Mouse (Mus musculus) embryonic facial prominence, embryonic 14.5 days (tissue): Measurements from ENCODE around the gene BC024978. TPM values are rescaled to one million over a fixed set of nuclear protein-coding genes. Genes with fewer than 3 reads are reported as not detected.

Source experiments
- ATAC-seq: fragments of 200-750 bp; cut with Nextera tagmentation; 2 replicates; pipeline ENCODE4 v1.8.0; 2017; ENCODE audit warnings: low read depth, moderate number of reproducible peaks, moderate TSS enrichment
- DNase-seq: peaks from one replicate; pipeline ENCODE4 v3.0.0-alpha.2; 2015; ENCODE audit warnings: low spot score
- H3K27ac ChIP-seq: fragments of 300-500 bp; sonication (generic); replicated peaks from 2 replicates; pipeline ENCODE4 v1.5.1; 2014; ENCODE audit warnings: low read depth, mild to moderate bottlenecking, low read length, moderate library complexity
- H3K27me3 ChIP-seq: fragments of 300-500 bp; sonication (generic); replicated peaks from 2 replicates; pipeline ENCODE4 v1.6.1; 2014; ENCODE audit warnings: low read length; ENCODE audit not compliant: control insufficient read depth, insufficient read depth
- H3K36me3 ChIP-seq: fragments of 300-500 bp; sonication (generic); 2 replicates; pipeline ENCODE4 v1.6.1; 2014; ENCODE audit warnings: low read length, mixed read lengths; ENCODE audit not compliant: control insufficient read depth, insufficient read depth
- H3K4me1 ChIP-seq: fragments of 300-500 bp; sonication (generic); 2 replicates; pipeline ENCODE4 v1.6.1; 2014; ENCODE audit warnings: antibody characterized with exemption, low read length; ENCODE audit not compliant: control insufficient read depth, insufficient read depth
- H3K4me2 ChIP-seq: fragments of 300-500 bp; sonication (generic); 2 replicates; pipeline ENCODE4 v1.6.1; 2014; ENCODE audit warnings: low read depth, mild to moderate bottlenecking, low read length, moderate library complexity, mixed read lengths
- H3K4me3 ChIP-seq: fragments of 300-500 bp; sonication (generic); 2 replicates; pipeline ENCODE4 v1.5.1; 2014; ENCODE audit warnings: low read depth, mild to moderate bottlenecking, low read length
- H3K9ac ChIP-seq: fragments of 300-500 bp; sonication (generic); 2 replicates; pipeline ENCODE4 v1.6.1; 2014; ENCODE audit warnings: low read depth, mild to moderate bottlenecking, low read length, moderate library complexity, mixed read lengths
- H3K9me3 ChIP-seq: fragments of 300-500 bp; sonication (generic); 2 replicates; pipeline ENCODE4 v1.6.1; 2016; ENCODE audit warnings: low read length; ENCODE audit not compliant: control insufficient read depth
- WGBS: fragments of 180-500 bp; shearing (Covaris S2); extraction: QIAGEN DNeasy Blood & Tissue Kit; methylation state at CpG from one replicate; pipeline ENCODE4 v1.1.7; 2014; 5-methylcytosine and 5-hydroxymethylcytosine counted together
- polyA plus RNA-seq: library from polyadenylated mRNA; unstranded; fragments of >200 nt; fragmentation: Nextera tagmentation; extraction: Ambion mirVana; gene quantifications from 2 replicates; pipeline ENCODE4 v1.2.1, GENCODE M21; 2014

The BC024978 gene
- polyA plus RNA-seq, 1 experiment from 2014 or later: 3.0 TPM

DNA sequence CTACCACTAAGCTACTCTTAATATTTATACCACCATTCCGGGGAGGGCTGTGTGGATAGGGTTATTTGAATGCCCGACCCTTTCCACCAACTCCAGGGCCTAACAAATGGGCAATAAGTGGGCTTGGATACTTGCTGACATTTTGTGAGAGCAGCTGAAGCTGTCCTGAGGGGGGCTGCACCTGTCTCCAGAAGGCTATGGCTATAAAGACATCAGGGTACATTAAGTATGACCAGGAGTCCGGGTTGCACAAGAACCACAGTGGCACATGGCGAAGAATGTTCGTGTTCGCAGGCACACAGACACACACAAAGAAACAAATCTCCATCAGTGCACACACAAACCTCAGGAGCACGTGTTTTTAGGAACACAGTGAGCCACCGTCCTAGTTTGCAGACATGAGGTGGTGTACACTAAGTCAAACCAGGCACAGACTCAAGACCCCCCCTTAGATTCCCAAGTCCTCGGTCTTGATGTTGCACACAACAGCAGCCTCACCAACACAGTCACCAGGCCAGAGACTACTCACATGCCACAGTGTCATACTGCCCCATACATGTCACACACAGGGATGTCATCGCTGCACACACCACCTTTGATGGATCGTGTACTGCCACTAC lies 28.0 kb upstream of the BC024978 start:
- DNase-seq (no peak), ATAC-seq (no peak)
- Histone ChIP-seq H3K9ac (peak overlapping the region; percentile 90), H3K36me3 (peaks cover 43% of the 10 kb centered on the region), H3K9me3 (no peaks in the 10 kb centered on the region), H3K27ac (peak overlapping the region; percentile 97), H3K4me2 (peak overlapping the region; percentile 69), H3K27me3 (no peaks in the 10 kb centered on the region), H3K4me1 (peaks cover 19% of the 10 kb centered on the region), H3K4me3 (peak overlapping the region; percentile 69)
- 71% methylated on average over 11 of the region's 11 CpGs for whole genome bisulfite sequencing

GRCm38 (mm10) chr7:27168371-27168770 lies 27.2 kb upstream of the BC024978 start:
- WGBS: 86% methylated on average over 5 of the region's 5 CpGs
- no peak for DNase-seq
- no peak for ATAC-seq
- Histone ChIP-seq H3K4me2 (no peak overlapping the region), H3K4me3 (no peak overlapping the region), H3K36me3 (peaks cover 49% of the 10 kb centered on the region), H3K27ac (no peak overlapping the region), H3K4me1 (peaks cover 19% of the 10 kb centered on the region), H3K27me3 (no peaks in the 10 kb centered on the region), H3K9me3 (no peaks in the 10 kb centered on the region), H3K9ac (no peak overlapping the region)

- no peaks in the 10 kb centered on the region for H3K4me1 ChIP-seq
- DNase-seq (no peak), ATAC-seq (no peak)
- H3K4me2 ChIP-seq: no peak overlapping the region
- peaks cover 52% of the 10 kb centered on the region for H3K36me3 ChIP-seq
- H3K4me3 ChIP-seq: no peak overlapping the region
- 91% methylated on average over 3 of the region's 3 CpGs for WGBS
- no peaks in the 10 kb centered on the region for H3K9me3 ChIP-seq
- no peaks in the 10 kb centered on the region for H3K27me3 ChIP-seq
- H3K9ac ChIP-seq: no peak overlapping the region
- H3K27ac ChIP-seq: no peak overlapping the region
Observed at GRCm38 (mm10) chr7:27170981-27171380, 24.6 kb upstream of the BC024978 start.

- no peak overlapping the region for H3K9ac ChIP-seq
- no peaks in the 10 kb centered on the region for H3K27me3 ChIP-seq
- H3K4me2 ChIP-seq: no peak overlapping the region
- H3K4me3 ChIP-seq: no peak overlapping the region
- H3K9me3 ChIP-seq: no peaks in the 10 kb centered on the region
- ATAC-seq: no peak
- H3K4me1 ChIP-seq: no peaks in the 10 kb centered on the region
- WGBS: 97% methylated on average over 14 of the region's 15 CpGs
- no peak overlapping the region for H3K27ac ChIP-seq
- peaks cover 52% of the 10 kb centered on the region for H3K36me3 ChIP-seq
- DNase-seq: no peak
Observed at GRCm38 (mm10) chr7:27174496-27174895, 21.1 kb upstream of the BC024978 start.

GRCm38 (mm10) chr7:27174896-27175295 lies 20.7 kb upstream of the BC024978 start:
- no peak overlapping the region for H3K9ac ChIP-seq
- H3K9me3 ChIP-seq: no peaks in the 10 kb centered on the region
- no peak overlapping the region for H3K27ac ChIP-seq
- H3K4me1 ChIP-seq: no peaks in the 10 kb centered on the region
- DNase-seq (no peak), ATAC-seq (no peak)
- 92% methylated on average over 7 of the region's 7 CpGs for WGBS
- H3K4me2 ChIP-seq: no peak overlapping the region
- no peaks in the 10 kb centered on the region for H3K27me3 ChIP-seq
- peaks cover 51% of the 10 kb centered on the region for H3K36me3 ChIP-seq
- H3K4me3 ChIP-seq: no peak overlapping the region

GRCm38 (mm10) chr7:27177942-27178323 lies 17.6 kb upstream of the BC024978 start:
- Histone ChIP-seq H3K4me1 (no peaks in the 10 kb centered on the region), H3K4me2 (peak overlapping the region; percentile 58), H3K36me3 (peaks cover 21% of the 10 kb centered on the region; the same call in 1 of the 2 replicates), H3K9ac (peak overlapping the region; percentile 65), H3K27me3 (no peaks in the 10 kb centered on the region), H3K27ac (peak overlapping the region; percentile 95), H3K4me3 (peak overlapping the region; percentile 66), H3K9me3 (no peaks in the 10 kb centered on the region)
- DNase-seq (no peak), ATAC-seq (no peak)
- WGBS: 16% methylated on average over 4 of the region's 4 CpGs

- Histone ChIP-seq H3K4me2 (peak within 1 kb of the TSS; percentile 58), H3K9ac (peak within 1 kb of the TSS; percentile 65), H3K27me3 (no peaks in the 10 kb centered on the region), H3K36me3 (peaks cover 18% of the 10 kb centered on the region; the same call in 1 of the 2 replicates), H3K27ac (peak within 1 kb of the TSS; percentile 95), H3K9me3 (no peaks in the 10 kb centered on the region), H3K4me3 (peak within 1 kb of the TSS; percentile 66), H3K4me1 (no peaks in the 10 kb centered on the region)
- peak; percentile 98 for ATAC-seq
- WGBS: 1% methylated on average over 47 of the region's 53 CpGs
- peak; percentile 99 for DNase-seq
Observed at GRCm38 (mm10) chr7:27178324-27179216, 17.0 kb upstream of the BC024978 start, which contains the start of gene Rab4b. Gene Rab4b (minus strand): TSS chr7:27178896.

DNA sequence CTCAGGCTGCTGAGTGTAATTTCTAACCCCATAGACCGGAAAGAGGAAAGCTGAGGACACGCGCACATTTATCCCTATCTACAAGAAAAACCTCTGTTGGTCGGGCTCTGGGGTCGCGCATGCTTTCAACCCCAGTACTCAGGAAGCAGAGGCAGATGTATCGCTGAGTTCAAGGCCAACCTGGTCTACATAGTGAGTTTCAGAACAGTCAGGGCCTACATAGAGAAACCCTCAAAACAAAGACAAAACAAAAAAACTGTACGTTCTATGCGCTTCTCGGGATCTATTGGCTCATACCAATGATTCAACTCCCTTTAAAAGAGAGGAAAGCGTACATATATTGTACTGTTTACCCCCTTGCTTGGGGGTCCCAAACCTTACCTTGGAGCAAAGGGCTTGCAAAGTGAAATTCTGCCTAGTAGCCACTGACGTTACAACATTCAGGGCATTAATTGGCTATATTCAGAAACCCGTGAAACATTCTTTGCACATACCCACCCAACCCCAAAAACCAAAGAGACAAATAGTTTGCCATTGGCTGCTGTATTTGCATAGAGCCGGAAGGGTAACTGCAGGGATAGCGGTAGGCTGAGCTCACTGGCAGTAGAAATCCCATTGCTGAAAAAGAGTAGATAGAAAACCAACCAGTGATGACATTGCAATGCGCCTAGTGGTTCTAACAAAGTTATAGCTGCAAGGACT lies 16.2 kb upstream of the BC024978 start:
- Histone ChIP-seq H3K4me3 (peak overlapping the region; percentile 66), H3K9me3 (no peaks in the 10 kb centered on the region), H3K4me2 (peak overlapping the region; percentile 57), H3K27ac (peak overlapping the region; percentile 80), H3K27me3 (no peaks in the 10 kb centered on the region), H3K4me1 (no peaks in the 10 kb centered on the region), H3K36me3 (peaks cover 16% of the 10 kb centered on the region), H3K9ac (peak overlapping the region; percentile 50)
- 49% methylated on average over 16 of the region's 16 CpGs for WGBS
- DNase-seq: no peak
- ATAC-seq: no peak
